Mouse (Mus musculus): ENCODE measurements around the gene Uvssa.
"Not testable (repeated sequence)": the region's sequence is repeated elsewhere in the genome, so short reads cannot be mapped to it uniquely, and the experiment has no call there.

The Uvssa gene

GRCm38 (mm10) chr5:33378302-33378854, at the start of gene Uvssa:
TSS of gene Uvssa (plus strand) at chr5:33378549.
- peak; percentile 99 to 100 for DNase-seq (ENCODE audit: low spot score in 2 of 2)

- DNase-seq (ENCODE audit: low spot score in 2 of 2): no peak
These were observed 43.7 kb upstream of the Uvssa start for GRCm38 (mm10) chr5:33334381-33335272.

- DNase-seq (ENCODE audit: low spot score in 2 of 2): peak; percentile 95 to 97
These were observed 42.9 kb upstream of the Uvssa start, which contains the start of gene Maea for GRCm38 (mm10) chr5:33335273-33335976. TSS of gene Maea (plus strand) at chr5:33335509.

- DNase-seq (ENCODE audit: low spot score in 2 of 2): peak; percentile 50 to 77
These were observed 42.4 kb upstream of the Uvssa start for GRCm38 (mm10) chr5:33335977-33336360.

- DNase-seq (ENCODE audit: low spot score in 2 of 2): no peak
These were observed 41.1 kb upstream of the Uvssa start for GRCm38 (mm10) chr5:33337206-33337605.

GRCm38 (mm10) chr5:33341165-33341564, 37.2 kb upstream of the Uvssa start:
- no peak for DNase-seq (ENCODE audit: low spot score in 2 of 2)

- DNase-seq (ENCODE audit: low spot score in 2 of 2): not testable (repeated sequence)
These were observed 36.1 kb upstream of the Uvssa start for GRCm38 (mm10) chr5:33342248-33342647.

GRCm38 (mm10) chr5:33342821-33343220, 35.5 kb upstream of the Uvssa start:
- no peak for DNase-seq (ENCODE audit: low spot score in 2 of 2)

- no peak for DNase-seq (ENCODE audit: low spot score in 2 of 2)
These were observed 34.8 kb upstream of the Uvssa start for GRCm38 (mm10) chr5:33343571-33343970.

- no peak for DNase-seq (ENCODE audit: low spot score in 2 of 2)
These were observed 34.3 kb upstream of the Uvssa start for GRCm38 (mm10) chr5:33344070-33344469.

- no peak for DNase-seq (ENCODE audit: low spot score in 2 of 2)
These were observed 30.7 kb upstream of the Uvssa start for GRCm38 (mm10) chr5:33347620-33348019.

GRCm38 (mm10) chr5:33349205-33349604, 29.1 kb upstream of the Uvssa start:
- DNase-seq (ENCODE audit: low spot score in 2 of 2): no peak

- DNase-seq (ENCODE audit: low spot score in 2 of 2): no peak
These were observed 28.6 kb upstream of the Uvssa start for GRCm38 (mm10) chr5:33349706-33350105.

GRCm38 (mm10) chr5:33351556-33352272, 26.6 kb upstream of the Uvssa start:
- DNase-seq (ENCODE audit: low spot score in 2 of 2): no peak

GRCm38 (mm10) chr5:33352273-33352645, 26.1 kb upstream of the Uvssa start:
- no peak for DNase-seq (ENCODE audit: low spot score in 2 of 2)

GRCm38 (mm10) chr5:33353011-33353410, 25.3 kb upstream of the Uvssa start:
- no peak for DNase-seq (ENCODE audit: low spot score in 2 of 2)

- DNase-seq (ENCODE audit: low spot score in 2 of 2): no peak
These were observed 20.9 kb upstream of the Uvssa start for GRCm38 (mm10) chr5:33357494-33357893.

GRCm38 (mm10) chr5:33358467-33358866, 19.9 kb upstream of the Uvssa start:
- DNase-seq (ENCODE audit: low spot score in 2 of 2): peak in 1 of 2 experiments; percentile 65

GRCm38 (mm10) chr5:33363263-33363662, 15.1 kb upstream of the Uvssa start:
- DNase-seq (ENCODE audit: low spot score in 2 of 2): no peak

- DNase-seq (ENCODE audit: low spot score in 2 of 2): no peak
These were observed 9.7 kb upstream of the Uvssa start for GRCm38 (mm10) chr5:33368651-33369050.

- no peak for DNase-seq (ENCODE audit: low spot score in 2 of 2)
These were observed 7.2 kb upstream of the Uvssa start for GRCm38 (mm10) chr5:33371137-33371536.

GRCm38 (mm10) chr5:33371668-33372067, 6.7 kb upstream of the Uvssa start:
- DNase-seq (ENCODE audit: low spot score in 2 of 2): no peak

All from spleen, postnatal 4 days (tissue).